Mouse (Mus musculus) hindbrain, embryonic 14.5 days (tissue): ENCODE measurements around the gene Fam168a. TPM values are rescaled to one million over a fixed set of nuclear protein-coding genes. Genes with fewer than 3 reads are reported as not detected.

Experiments
- ATAC-seq: fragments of 200-750 bp; cut with Nextera tagmentation; 2 replicates; pipeline ENCODE4 v1.8.0; 2017; ENCODE audit warnings: moderate number of reproducible peaks, mild to moderate bottlenecking, moderate TSS enrichment, moderate library complexity; ENCODE audit not compliant: low FRiP score
- DNase-seq: peaks from one replicate; pipeline ENCODE4 v3.0.0-alpha.2; 2015; ENCODE audit warnings: low spot score
- H3K27ac ChIP-seq: fragments of 300-500 bp; sonication (generic); 2 replicates; pipeline ENCODE4 v1.5.1; 2014; ENCODE audit warnings: mild to moderate bottlenecking, moderate library complexity
- H3K27me3 ChIP-seq: fragments of 300-500 bp; sonication (generic); 2 replicates; pipeline ENCODE4 v1.6.1; 2014; ENCODE audit warnings: mild to moderate bottlenecking, low read length, mixed read lengths; ENCODE audit not compliant: control insufficient read depth, insufficient read depth
- H3K36me3 ChIP-seq: fragments of 300-500 bp; sonication (generic); replicated peaks from 2 replicates; pipeline ENCODE4 v1.6.1; 2014; ENCODE audit not compliant: control insufficient read depth, insufficient read depth
- H3K4me1 ChIP-seq: fragments of 300-500 bp; sonication (generic); replicated peaks from 2 replicates; pipeline ENCODE4 v1.6.1; 2014; ENCODE audit warnings: antibody characterized with exemption, low read length, mixed read lengths; ENCODE audit not compliant: control insufficient read depth, insufficient read depth
- H3K4me2 ChIP-seq: fragments of 300-500 bp; sonication (generic); replicated peaks from 2 replicates; pipeline ENCODE4 v1.6.1; 2014; ENCODE audit warnings: mild to moderate bottlenecking, moderate library complexity
- H3K4me3 ChIP-seq: fragments of 300-500 bp; sonication (generic); replicated peaks from 2 replicates; pipeline ENCODE4 v1.5.1; 2014; ENCODE audit warnings: mild to moderate bottlenecking, low read length
- H3K9ac ChIP-seq: fragments of 300-500 bp; sonication (generic); 2 replicates; pipeline ENCODE4 v1.6.1; 2014
- H3K9me3 ChIP-seq: fragments of 300-500 bp; sonication (generic); 2 replicates; pipeline ENCODE4 v1.6.1; 2016; ENCODE audit warnings: low read length; ENCODE audit not compliant: control insufficient read depth
- WGBS: fragments of 180-500 bp; shearing (Covaris S2); extraction: QIAGEN DNeasy Blood & Tissue Kit; methylation state at CpG from one replicate; pipeline ENCODE4 v1.1.7; 2014; 5-methylcytosine and 5-hydroxymethylcytosine counted together
- polyA plus RNA-seq: library from polyadenylated mRNA; unstranded; fragments of >200 nt; fragmentation: Nextera tagmentation; extraction: Ambion mirVana; gene quantifications from 2 replicates; pipeline ENCODE4 v1.2.1, GENCODE M21; 2014

Gene Fam168a
- polyA plus RNA-seq, 1 experiment from 2014 or later, result 124 TPM

- WGBS, result 47% methylated on average over 3 of the region's 3 CpGs
- Histone ChIP-seq H3K9me3 (no peaks in the 10 kb centered on the region), H3K9ac (no peak overlapping the region), H3K27ac (no peak overlapping the region), H3K27me3 (no peaks in the 10 kb centered on the region), H3K4me2 (no peak overlapping the region), H3K36me3 (no peaks in the 10 kb centered on the region), H3K4me1 (no peaks in the 10 kb centered on the region), H3K4me3 (no peak overlapping the region)
- no peak for ATAC-seq
- DNase-seq, result no peak
These were observed 61.1 kb downstream of the Fam168a start for GRCm38 (mm10) chr7:100767568-100767967.

- 92% methylated on average over 3 of the region's 3 CpGs for WGBS
- Histone ChIP-seq H3K4me3 (no peak overlapping the region), H3K4me1 (no peaks in the 10 kb centered on the region), H3K36me3 (no peaks in the 10 kb centered on the region), H3K4me2 (no peak overlapping the region), H3K27ac (no peak overlapping the region), H3K9me3 (no peaks in the 10 kb centered on the region), H3K9ac (no peak overlapping the region), H3K27me3 (no peaks in the 10 kb centered on the region)
- no peak for DNase-seq
- ATAC-seq, result no peak
These were observed 61.6 kb downstream of the Fam168a start for GRCm38 (mm10) chr7:100768009-100768408.

GRCm38 (mm10) chr7:100769534-100770083 lies 63.2 kb downstream of the Fam168a start:
- 84% methylated on average over 7 of the region's 7 CpGs for WGBS
- no peaks in the 10 kb centered on the region for H3K36me3 ChIP-seq
- H3K27ac ChIP-seq, result no peak overlapping the region
- no peak for DNase-seq
- H3K9ac ChIP-seq, result no peak overlapping the region
- H3K4me2 ChIP-seq, result no peak overlapping the region
- H3K27me3 ChIP-seq, result no peaks in the 10 kb centered on the region
- no peaks in the 10 kb centered on the region for H3K4me1 ChIP-seq
- H3K9me3 ChIP-seq, result no peaks in the 10 kb centered on the region
- no peak overlapping the region for H3K4me3 ChIP-seq
- no peak for ATAC-seq

- no peaks in the 10 kb centered on the region for H3K27me3 ChIP-seq
- H3K9me3 ChIP-seq, result no peaks in the 10 kb centered on the region
- no peaks in the 10 kb centered on the region for H3K36me3 ChIP-seq
- no peak overlapping the region for H3K9ac ChIP-seq
- H3K4me3 ChIP-seq, result no peak overlapping the region
- H3K27ac ChIP-seq, result no peak overlapping the region
- no peak for ATAC-seq
- DNase-seq, result no peak
- 94% methylated on average over 2 of the region's 2 CpGs for WGBS
- no peak overlapping the region for H3K4me2 ChIP-seq
- no peaks in the 10 kb centered on the region for H3K4me1 ChIP-seq
These were observed 64.4 kb downstream of the Fam168a start for GRCm38 (mm10) chr7:100770669-100771341.

GRCm38 (mm10) chr7:100774189-100774588 lies 67.8 kb downstream of the Fam168a start:
- Histone ChIP-seq H3K4me2 (no peak overlapping the region), H3K4me1 (no peaks in the 10 kb centered on the region), H3K9me3 (no peaks in the 10 kb centered on the region), H3K27me3 (no peaks in the 10 kb centered on the region), H3K27ac (no peak overlapping the region), H3K9ac (no peak overlapping the region), H3K4me3 (no peak overlapping the region), H3K36me3 (no peaks in the 10 kb centered on the region)
- WGBS, result 94% methylated on average over 1 of the region's 1 CpGs
- DNase-seq (no peak), ATAC-seq (no peak)

GRCm38 (mm10) chr7:100775810-100776209 lies 69.4 kb downstream of the Fam168a start:
- H3K4me3 ChIP-seq, result no peak overlapping the region
- no peak overlapping the region for H3K9ac ChIP-seq
- WGBS, result 92% methylated on average over 1 of the region's 1 CpGs
- no peak for ATAC-seq
- DNase-seq, result no peak
- no peak overlapping the region for H3K4me2 ChIP-seq
- no peak overlapping the region for H3K27ac ChIP-seq
- no peaks in the 10 kb centered on the region for H3K36me3 ChIP-seq
- H3K4me1 ChIP-seq, result no peaks in the 10 kb centered on the region
- H3K27me3 ChIP-seq, result no peaks in the 10 kb centered on the region
- no peaks in the 10 kb centered on the region for H3K9me3 ChIP-seq

GRCm38 (mm10) chr7:100780192-100780591 lies 73.8 kb downstream of the Fam168a start:
- Histone ChIP-seq H3K4me2 (no peak overlapping the region), H3K36me3 (no peaks in the 10 kb centered on the region), H3K27ac (no peak overlapping the region), H3K9ac (no peak overlapping the region), H3K4me1 (no peaks in the 10 kb centered on the region), H3K27me3 (no peaks in the 10 kb centered on the region), H3K9me3 (no peaks in the 10 kb centered on the region), H3K4me3 (no peak overlapping the region)
- ATAC-seq (no peak), DNase-seq (no peak)
- WGBS, result 89% methylated on average over 7 of the region's 7 CpGs

- ATAC-seq, result no peak
These were observed 78.2 kb downstream of the Fam168a start for GRCm38 (mm10) chr7:100784650-100785049.

GRCm38 (mm10) chr7:100785426-100785825 lies 79.0 kb downstream of the Fam168a start:
- H3K9ac ChIP-seq, result no peak overlapping the region
- ATAC-seq (no peak), DNase-seq (no peak)
- H3K27ac ChIP-seq, result no peak overlapping the region
- no peak overlapping the region for H3K4me3 ChIP-seq
- H3K4me2 ChIP-seq, result no peak overlapping the region
- no peaks in the 10 kb centered on the region for H3K27me3 ChIP-seq
- H3K9me3 ChIP-seq, result no peaks in the 10 kb centered on the region
- 64% methylated on average over 4 of the region's 4 CpGs for WGBS
- no peaks in the 10 kb centered on the region; the same call in 1 of the 2 replicates for H3K36me3 ChIP-seq
- H3K4me1 ChIP-seq, result peaks cover 5% of the 10 kb centered on the region; the same call in 1 of the 2 replicates

More at GRCm38 (mm10) chr7:100784650-100785049, 78.2 kb downstream of the Fam168a start:
- 73% methylated on average over 2 of the region's 2 CpGs for WGBS
- no peak for DNase-seq
- H3K9me3 ChIP-seq, result no peaks in the 10 kb centered on the region
- H3K36me3 ChIP-seq, result no peaks in the 10 kb centered on the region; the same call in 1 of the 2 replicates
- no peak overlapping the region for H3K4me3 ChIP-seq
- peak overlapping the region; percentile 20; the same call in 1 of the 2 replicates for H3K27ac ChIP-seq
- H3K4me2 ChIP-seq, result no peak overlapping the region
- no peaks in the 10 kb centered on the region for H3K27me3 ChIP-seq
- H3K4me1 ChIP-seq, result peaks cover 3% of the 10 kb centered on the region; the same call in 1 of the 2 replicates
- no peak overlapping the region for H3K9ac ChIP-seq
